Mouse (Mus musculus) forebrain, embryonic 11.5 days (tissue): ENCODE data around the gene Larp4b. TPM values are rescaled to one million over a fixed set of nuclear protein-coding genes. Genes with fewer than 3 reads are reported as not detected.

ENCODE experiments used
- ATAC-seq: fragments of 200-750 bp; cut with Nextera tagmentation; replicated peaks from 2 replicates; pipeline ENCODE4 v1.8.0; 2017; ENCODE audit warnings: moderate TSS enrichment; ENCODE audit not compliant: low FRiP score
- DNase-seq: peaks from one replicate; pipeline ENCODE4 v3.0.0-alpha.2; 2017; ENCODE audit warnings: low spot score
- H3K27ac ChIP-seq: fragments of 300-500 bp; sonication (generic); 2 replicates; pipeline ENCODE4 v1.5.1; 2014; ENCODE audit warnings: low read depth, low read length
- H3K27me3 ChIP-seq: fragments of 300-500 bp; sonication (generic); 2 replicates; pipeline ENCODE4 v1.6.1; 2014; ENCODE audit warnings: mild to moderate bottlenecking, low read length, mixed read lengths; ENCODE audit not compliant: control insufficient read depth, insufficient read depth
- H3K36me3 ChIP-seq: fragments of 300-500 bp; sonication (generic); 2 replicates; pipeline ENCODE4 v1.6.1; 2014; ENCODE audit warnings: mild to moderate bottlenecking, low read length, moderate library complexity, mixed read lengths; ENCODE audit not compliant: control insufficient read depth, insufficient read depth
- H3K4me1 ChIP-seq: fragments of 300-500 bp; sonication (generic); replicated peaks from 2 replicates; pipeline ENCODE4 v1.6.1; 2014; ENCODE audit warnings: low read length, mixed read lengths; ENCODE audit not compliant: control insufficient read depth, insufficient read depth
- H3K4me2 ChIP-seq: fragments of 300-500 bp; sonication (generic); 2 replicates; pipeline ENCODE4 v1.6.1; 2014; ENCODE audit warnings: low read depth, mild to moderate bottlenecking, low read length, moderate library complexity, mixed read lengths; ENCODE audit not compliant: severe bottlenecking
- H3K4me3 ChIP-seq: fragments of 300-500 bp; sonication (generic); 2 replicates; pipeline ENCODE4 v1.5.1; 2014; ENCODE audit warnings: low read depth, low read length
- H3K9ac ChIP-seq: fragments of 300-500 bp; sonication (generic); 2 replicates; pipeline ENCODE4 v1.6.1; 2014; ENCODE audit warnings: low read length
- H3K9me3 ChIP-seq: fragments of 300-500 bp; sonication (generic); 2 replicates; pipeline ENCODE4 v1.6.1; 2016; ENCODE audit warnings: low read length, mixed read lengths; ENCODE audit not compliant: control insufficient read depth
- WGBS: fragments of 180-500 bp; shearing (Covaris S2); extraction: QIAGEN DNeasy Blood & Tissue Kit; methylation state at CpG from one replicate; pipeline ENCODE4 v1.1.7; 2014; 5-methylcytosine and 5-hydroxymethylcytosine counted together
- polyA plus RNA-seq: library from polyadenylated mRNA; unstranded; fragments of >200 nt; fragmentation: Nextera tagmentation; extraction: Ambion mirVana; gene quantifications from 2 replicates; pipeline ENCODE4 v1.2.1, GENCODE M21; 2014

The Larp4b gene
- polyA plus RNA-seq, 1 experiment from 2014 or later, result 46.2 TPM

GRCm38 (mm10) chr13:9175171-9175570, 81.5 kb downstream of the Larp4b start:
- H3K27ac ChIP-seq, result no peak overlapping the region
- H3K27me3 ChIP-seq, result no peaks in the 10 kb centered on the region
- 89% methylated on average over 5 of the region's 5 CpGs for WGBS
- H3K9me3 ChIP-seq, result no peaks in the 10 kb centered on the region
- H3K4me2 ChIP-seq, result no peak overlapping the region
- no peaks in the 10 kb centered on the region for H3K36me3 ChIP-seq
- ATAC-seq, result no peak
- H3K4me3 ChIP-seq, result no peak overlapping the region
- no peaks in the 10 kb centered on the region for H3K4me1 ChIP-seq
- no peak overlapping the region for H3K9ac ChIP-seq
- DNase-seq, result no peak

- no peak overlapping the region for H3K27ac ChIP-seq
- ATAC-seq (no peak), DNase-seq (no peak)
- no peaks in the 10 kb centered on the region for H3K9me3 ChIP-seq
- H3K9ac ChIP-seq, result no peak overlapping the region
- WGBS, result 96% methylated on average over 4 of the region's 4 CpGs
- no peak overlapping the region for H3K4me3 ChIP-seq
- no peaks in the 10 kb centered on the region for H3K27me3 ChIP-seq
- no peaks in the 10 kb centered on the region for H3K36me3 ChIP-seq
- H3K4me2 ChIP-seq, result no peak overlapping the region
- no peaks in the 10 kb centered on the region for H3K4me1 ChIP-seq
Observed at GRCm38 (mm10) chr13:9178270-9178669, 84.6 kb downstream of the Larp4b start.

- DNase-seq, result no peak
- no peaks in the 10 kb centered on the region for H3K27me3 ChIP-seq
- 0 out of 2 replicates have a peak, but pooled peaks have one; percentile 11 for ATAC-seq
- no peaks in the 10 kb centered on the region for H3K9me3 ChIP-seq
- WGBS, result 65% methylated on average over 3 of the region's 3 CpGs
- no peak overlapping the region for H3K4me2 ChIP-seq
- H3K9ac ChIP-seq, result no peak overlapping the region
- no peak overlapping the region for H3K27ac ChIP-seq
- H3K36me3 ChIP-seq, result no peaks in the 10 kb centered on the region
- H3K4me3 ChIP-seq, result no peak overlapping the region
- H3K4me1 ChIP-seq, result no peaks in the 10 kb centered on the region
Observed at GRCm38 (mm10) chr13:9178718-9179117, 85.0 kb downstream of the Larp4b start.

- H3K4me1 ChIP-seq, result no peaks in the 10 kb centered on the region
- H3K9me3 ChIP-seq, result no peaks in the 10 kb centered on the region
- H3K27me3 ChIP-seq, result no peaks in the 10 kb centered on the region
- H3K4me2 ChIP-seq, result no peak overlapping the region
- 62% methylated on average over 11 of the region's 11 CpGs for WGBS
- DNase-seq (no peak), ATAC-seq (no peak)
- H3K36me3 ChIP-seq, result no peaks in the 10 kb centered on the region
- no peak overlapping the region for H3K4me3 ChIP-seq
- H3K9ac ChIP-seq, result no peak overlapping the region
- H3K27ac ChIP-seq, result no peak overlapping the region
Observed at GRCm38 (mm10) chr13:9180221-9180620, 86.5 kb downstream of the Larp4b start.

GRCm38 (mm10) chr13:9181106-9181505, 87.4 kb downstream of the Larp4b start:
- Histone ChIP-seq H3K9me3 (no peaks in the 10 kb centered on the region), H3K36me3 (no peaks in the 10 kb centered on the region), H3K9ac (no peak overlapping the region), H3K27ac (no peak overlapping the region), H3K4me3 (no peak overlapping the region), H3K27me3 (no peaks in the 10 kb centered on the region), H3K4me2 (no peak overlapping the region), H3K4me1 (no peaks in the 10 kb centered on the region)
- ATAC-seq, result no peak
- DNase-seq, result no peak
- 83% methylated on average over 6 of the region's 6 CpGs for WGBS

- no peak overlapping the region for H3K27ac ChIP-seq
- WGBS, result 6% methylated on average over 11 of the region's 11 CpGs
Observed at GRCm38 (mm10) chr13:9181666-9182264, 88.1 kb downstream of the Larp4b start.

GRCm38 (mm10) chr13:9184281-9184680, 90.6 kb downstream of the Larp4b start:
- no peaks in the 10 kb centered on the region for H3K36me3 ChIP-seq
- H3K4me1 ChIP-seq, result no peaks in the 10 kb centered on the region; the same call in 1 of the 2 replicates
- no peak overlapping the region for H3K4me3 ChIP-seq
- H3K4me2 ChIP-seq, result no peak overlapping the region
- 92% methylated on average over 6 of the region's 6 CpGs for WGBS
- H3K27me3 ChIP-seq, result no peaks in the 10 kb centered on the region
- H3K9ac ChIP-seq, result no peak overlapping the region
- no peak overlapping the region for H3K27ac ChIP-seq
- no peaks in the 10 kb centered on the region for H3K9me3 ChIP-seq
- no peak for DNase-seq
- ATAC-seq, result no peak

More at GRCm38 (mm10) chr13:9181666-9182264, 88.1 kb downstream of the Larp4b start:
- no peak overlapping the region for H3K4me3 ChIP-seq
- DNase-seq (peak; percentile 84), ATAC-seq (peak; percentile 76)
- H3K36me3 ChIP-seq, result no peaks in the 10 kb centered on the region
- no peaks in the 10 kb centered on the region for H3K27me3 ChIP-seq
- H3K4me2 ChIP-seq, result no peak overlapping the region
- H3K9ac ChIP-seq, result no peak overlapping the region
- H3K9me3 ChIP-seq, result no peaks in the 10 kb centered on the region
- H3K4me1 ChIP-seq, result no peaks in the 10 kb centered on the region

- no peak overlapping the region for H3K27ac ChIP-seq
- WGBS, result 92% methylated on average over 6 of the region's 6 CpGs
Observed at GRCm38 (mm10) chr13:9184716-9185115, 91.0 kb downstream of the Larp4b start.

GRCm38 (mm10) chr13:9187156-9187555, 93.5 kb downstream of the Larp4b start:
- DNase-seq (no peak), ATAC-seq (no peak)
- no peaks in the 10 kb centered on the region for H3K9me3 ChIP-seq
- no peaks in the 10 kb centered on the region for H3K27me3 ChIP-seq
- H3K36me3 ChIP-seq, result no peaks in the 10 kb centered on the region
- no peak overlapping the region for H3K4me3 ChIP-seq
- H3K4me1 ChIP-seq, result no peaks in the 10 kb centered on the region; the same call in 1 of the 2 replicates
- no peak overlapping the region for H3K27ac ChIP-seq
- no peak overlapping the region for H3K4me2 ChIP-seq
- 42% methylated on average over 7 of the region's 7 CpGs for WGBS
- H3K9ac ChIP-seq, result no peak overlapping the region

More at GRCm38 (mm10) chr13:9184716-9185115, 91.0 kb downstream of the Larp4b start:
- no peak overlapping the region for H3K9ac ChIP-seq
- no peaks in the 10 kb centered on the region for H3K36me3 ChIP-seq
- H3K9me3 ChIP-seq, result no peaks in the 10 kb centered on the region
- no peaks in the 10 kb centered on the region; the same call in 1 of the 2 replicates for H3K4me1 ChIP-seq
- no peak overlapping the region for H3K4me2 ChIP-seq
- ATAC-seq (no peak), DNase-seq (no peak)
- no peak overlapping the region for H3K4me3 ChIP-seq
- no peaks in the 10 kb centered on the region for H3K27me3 ChIP-seq
